Mouse (Mus musculus) liver, postnatal 0 days (tissue): ENCODE measurements at regions not wholly inside any gene's neighbourhood (a gene's known extent, or its start where the extent isn't known, plus 50 kb on each side); places are given as distances from the start of the nearest gene placed in this dataset.

Source experiments
- ATAC-seq: fragments of 200-750 bp; cut with Nextera tagmentation; 2 replicates; pipeline ENCODE4 v1.8.0; 2017; ENCODE audit warnings: mild to moderate bottlenecking, moderate library complexity
- DNase-seq: peaks from one replicate; pipeline ENCODE4 v3.0.0-alpha.2; 2016
- H3K27ac ChIP-seq: fragments of 300-500 bp; sonication (generic); 2 replicates; pipeline ENCODE4 v1.5.1; 2014; ENCODE audit warnings: antibody characterized with exemption, moderate library complexity, mild to moderate bottlenecking, low read depth
- H3K27me3 ChIP-seq: fragments of 300-500 bp; sonication (generic); 2 replicates; pipeline ENCODE4 v1.6.1; 2014; ENCODE audit warnings: low read length, control low read depth, mixed read lengths; ENCODE audit not compliant: insufficient read depth
- H3K36me3 ChIP-seq: fragments of 300-500 bp; sonication (generic); replicated peaks from 2 replicates; pipeline ENCODE4 v1.6.1; 2014; ENCODE audit warnings: mild to moderate bottlenecking, control low read depth, low read length, moderate library complexity, mixed read lengths; ENCODE audit not compliant: insufficient read depth
- H3K4me1 ChIP-seq: fragments of 300-500 bp; sonication (generic); 2 replicates; pipeline ENCODE4 v1.6.1; 2014; ENCODE audit warnings: antibody characterized with exemption, mild to moderate bottlenecking, control low read depth; ENCODE audit not compliant: insufficient read depth
- H3K4me2 ChIP-seq: fragments of 300-500 bp; sonication (generic); 2 replicates; pipeline ENCODE4 v1.6.1; 2014; ENCODE audit warnings: low read depth, mild to moderate bottlenecking, low read length, moderate library complexity, mixed read lengths
- H3K4me3 ChIP-seq: fragments of 300-500 bp; sonication (generic); 2 replicates; pipeline ENCODE4 v1.5.1; 2014; ENCODE audit warnings: low read depth, low read length
- H3K9ac ChIP-seq: fragments of 300-500 bp; sonication (generic); replicated peaks from 2 replicates; pipeline ENCODE4 v1.6.1; 2014; ENCODE audit warnings: mild to moderate bottlenecking, moderate library complexity
- H3K9me3 ChIP-seq: fragments of 300-500 bp; sonication (generic); 2 replicates; pipeline ENCODE4 v1.6.1; 2016; ENCODE audit warnings: mild to moderate bottlenecking, control low read depth, low read length, mixed read lengths
- CTCF ChIP-seq: sonication (generic); IDR thresholded peaks from 2 replicates; pipeline ENCODE4 v1.5.1; 2016; ENCODE audit warnings: antibody characterized with exemption, low read depth
- EP300 ChIP-seq: IDR thresholded peaks from 2 replicates; pipeline ENCODE4 v1.6.1; 2016; ENCODE audit warnings: antibody characterized with exemption, low read depth, mild to moderate bottlenecking
- WGBS: fragments of 180-500 bp; shearing (Covaris S2); extraction: QIAGEN DNeasy Blood & Tissue Kit; methylation state at CpG from one replicate; pipeline ENCODE4 v1.1.7; 2014; ENCODE audit not compliant: insufficient replicate concordance; 5-methylcytosine and 5-hydroxymethylcytosine counted together

GRCm38 (mm10) chr14:58656212-58656934 lies 486.3 kb downstream of the 1700129C05Rik start:
- ATAC-seq (no peak), DNase-seq (no peak)
- H3K4me1 ChIP-seq, result no peaks in the 10 kb centered on the region
- H3K9ac ChIP-seq, result no peak overlapping the region
- no peaks in the 10 kb centered on the region for H3K9me3 ChIP-seq
- no peak overlapping the region for H3K4me3 ChIP-seq
- H3K4me2 ChIP-seq, result no peak overlapping the region
- WGBS, result 51% methylated on average over 4 of the region's 4 CpGs
- H3K27ac ChIP-seq, result no peak overlapping the region
- no peak for TF ChIP-seq EP300
- no peak for TF ChIP-seq CTCF
- no peaks in the 10 kb centered on the region for H3K27me3 ChIP-seq
- H3K36me3 ChIP-seq, result no peaks in the 10 kb centered on the region

- no peaks in the 10 kb centered on the region for H3K4me1 ChIP-seq
- WGBS, result 56% methylated on average over 1 of the region's 1 CpGs
- H3K9me3 ChIP-seq, result no peaks in the 10 kb centered on the region
- H3K9ac ChIP-seq, result no peak overlapping the region
- no peak overlapping the region for H3K27ac ChIP-seq
- H3K4me3 ChIP-seq, result no peak overlapping the region
- no peaks in the 10 kb centered on the region for H3K36me3 ChIP-seq
- no peak for ATAC-seq
- H3K4me2 ChIP-seq, result no peak overlapping the region
- no peaks in the 10 kb centered on the region for H3K27me3 ChIP-seq
- DNase-seq, result no peak
- TF ChIP-seq CTCF (no peak), EP300 (no peak)
Measured at GRCm38 (mm10) chr14:58653026-58653425, 489.7 kb downstream of the 1700129C05Rik start.

GRCm38 (mm10) chr14:58652004-58652403 lies 490.7 kb downstream of the 1700129C05Rik start:
- H3K9me3 ChIP-seq, result no peaks in the 10 kb centered on the region
- no peaks in the 10 kb centered on the region for H3K27me3 ChIP-seq
- H3K36me3 ChIP-seq, result no peaks in the 10 kb centered on the region
- no peaks in the 10 kb centered on the region for H3K4me1 ChIP-seq
- H3K4me3 ChIP-seq, result no peak overlapping the region
- H3K4me2 ChIP-seq, result no peak overlapping the region
- ATAC-seq, result no peak
- H3K27ac ChIP-seq, result no peak overlapping the region
- 70% methylated on average over 3 of the region's 3 CpGs for WGBS
- no peak for DNase-seq
- TF ChIP-seq EP300 (no peak), CTCF (no peak)
- H3K9ac ChIP-seq, result no peak overlapping the region

GRCm38 (mm10) chr14:58651210-58651609 lies 491.5 kb downstream of the 1700129C05Rik start:
- WGBS, result 61% methylated on average over 6 of the region's 6 CpGs
- Histone ChIP-seq H3K36me3 (no peaks in the 10 kb centered on the region), H3K27me3 (no peaks in the 10 kb centered on the region), H3K4me2 (no peak overlapping the region), H3K9me3 (no peaks in the 10 kb centered on the region), H3K27ac (no peak overlapping the region), H3K4me1 (no peaks in the 10 kb centered on the region), H3K9ac (no peak overlapping the region), H3K4me3 (no peak overlapping the region)
- no peak for ATAC-seq
- TF ChIP-seq CTCF (no peak), EP300 (no peak)
- no peak for DNase-seq

GRCm38 (mm10) chr14:58638337-58638696 lies 504.4 kb downstream of the 1700129C05Rik start:
- H3K4me1 ChIP-seq, result no peaks in the 10 kb centered on the region
- no peak overlapping the region for H3K4me3 ChIP-seq
- TF ChIP-seq CTCF (no peak), EP300 (no peak)
- no peak overlapping the region for H3K4me2 ChIP-seq
- ATAC-seq (no peak), DNase-seq (no peak)
- H3K9ac ChIP-seq, result no peak overlapping the region
- WGBS, result 80% methylated on average over 7 of the region's 7 CpGs
- H3K27me3 ChIP-seq, result no peaks in the 10 kb centered on the region
- H3K9me3 ChIP-seq, result no peaks in the 10 kb centered on the region
- no peak overlapping the region for H3K27ac ChIP-seq
- H3K36me3 ChIP-seq, result no peaks in the 10 kb centered on the region

GRCm38 (mm10) chr14:58637405-58638336 lies 505.0 kb downstream of the 1700129C05Rik start:
- Histone ChIP-seq H3K4me3 (no peak overlapping the region), H3K4me1 (no peaks in the 10 kb centered on the region), H3K27ac (no peak overlapping the region), H3K9ac (no peak overlapping the region), H3K36me3 (no peaks in the 10 kb centered on the region), H3K9me3 (no peaks in the 10 kb centered on the region), H3K27me3 (no peaks in the 10 kb centered on the region), H3K4me2 (no peak overlapping the region)
- TF ChIP-seq CTCF, result no peak
- no peak for TF ChIP-seq EP300
- ATAC-seq, result no peak
- no peak for DNase-seq
- 78% methylated on average over 13 of the region's 13 CpGs for WGBS
